Mouse (Mus musculus) C3H10T1/2 (cell line): ENCODE data around the gene Porcn. TPM values are rescaled to one million over a fixed set of nuclear protein-coding genes. Genes with fewer than 3 reads are reported as not detected.

ENCODE experiments used
- polyA plus RNA-seq, 2 experiments: library from polyadenylated mRNA; unstranded; fragments of >200 nt; fragmentation: generic; extraction: Trizol; gene quantifications; one replicate each; pipeline ENCODE4 v1.2.1; 2012; ENCODE audit warnings: missing spikeins in 2 of 2

Porcn gene
- 10 to 100 TPM in 1 of 2 experiments, 1 to 10 TPM in 1; 3.4 to 15.7 TPM for polyA plus RNA-seq

GRCm38 (mm10) chrX:8206015-8206693 lies at the start of gene Porcn:
Gene Porcn, minus strand, starts transcription at chrX:8206525.

GRCm38 (mm10) chrX:8252334-8253285 lies 46.3 kb upstream of the Porcn start, which contains the start of gene Ftsj1:
Gene Ftsj1, minus strand, starts transcription at chrX:8252406.

GRCm38 (mm10) chrX:8193419-8193723 lies 13.0 kb downstream of the Porcn start, which contains the start of gene Ebp:
Gene Ebp, minus strand, starts transcription at chrX:8193512.

GRCm38 (mm10) chrX:8175504-8176385 lies 30.6 kb downstream of the Porcn start, which contains the start of gene Tbc1d25:
Gene Tbc1d25, minus strand, starts transcription at chrX:8176181.

GRCm38 (mm10) chrX:8145153-8145991 lies 61.0 kb downstream of the Porcn start, which contains the start of gene Rbm3:
Gene Rbm3, minus strand, starts transcription at chrX:8145880.

Other genes starting within 250 kb of the Porcn start
- under 1 TPM in 1 of 2 experiments, not detected in 1; 0.05 TPM for gene Gata1, start 228.5 kb downstream of the Porcn start, polyA plus RNA-seq
- gene Glod5, start 188.0 kb downstream of the Porcn start, polyA plus RNA-seq: not detected
- 10 to 100 TPM; 22.9 to 28.6 TPM for gene Suv39h1, start 131.8 kb downstream of the Porcn start, polyA plus RNA-seq
- gene Was, start 116.0 kb downstream of the Porcn start, polyA plus RNA-seq: under 1 TPM; 0.06 to 0.17 TPM
- gene Wdr13, start 73.6 kb downstream of the Porcn start, polyA plus RNA-seq: 10 to 100 TPM in 1 of 2 experiments, 1 to 10 TPM in 1; 1.4 to 22.3 TPM
- gene Rbm3, start 60.6 kb downstream of the Porcn start, polyA plus RNA-seq: 100 to 1,000 TPM; 161 to 371 TPM
- 10 to 100 TPM in 1 of 2 experiments, 1 to 10 TPM in 1; 9.5 to 12.6 TPM for gene Tbc1d25, start 30.3 kb downstream of the Porcn start, polyA plus RNA-seq
- gene Ebp, start 13.0 kb downstream of the Porcn start, polyA plus RNA-seq: 100 to 1,000 TPM in 1 of 2 experiments, 10 to 100 TPM in 1; 70.6 to 123 TPM
- 10 to 100 TPM; 19.7 to 34.4 TPM for gene Ftsj1, start 45.9 kb upstream of the Porcn start, polyA plus RNA-seq
- not detected for gene Slc38a5, start 64.6 kb upstream of the Porcn start, polyA plus RNA-seq
- not detected for gene Ssxb10, start 120.9 kb upstream of the Porcn start, polyA plus RNA-seq
- not detected for gene Ssxb9, start 160.5 kb upstream of the Porcn start, polyA plus RNA-seq
- not detected for gene Ssxb1, start 206.8 kb upstream of the Porcn start, polyA plus RNA-seq